Mouse (Mus musculus) brown adipose tissue, adult 24 weeks (tissue): ENCODE data around the gene Thrap3. TPM values are rescaled to one million over a fixed set of nuclear protein-coding genes. Genes with fewer than 3 reads are reported as not detected.

Experiments
- H3K27ac ChIP-seq: fragments of 200-500 bp; replicated peaks from 2 replicates; pipeline ENCODE4 v1.5.1; 2012; ENCODE audit warnings: low read depth, mild to moderate bottlenecking, low read length
- H3K4me1 ChIP-seq: fragments of 200-500 bp; 2 replicates; pipeline ENCODE4 v1.6.1; 2012; ENCODE audit warnings: low read length, mixed read lengths; ENCODE audit not compliant: control insufficient read depth, insufficient read depth, insufficient read length
- H3K4me3 ChIP-seq: fragments of 200-500 bp; 2 replicates; pipeline ENCODE4 v1.5.1; 2012; ENCODE audit warnings: low read depth, mild to moderate bottlenecking, low read length, moderate library complexity; ENCODE audit not compliant: insufficient read depth
- polyA plus RNA-seq: library from polyadenylated mRNA; stranded (reverse); fragments of >200 nt; gene quantifications from 2 replicates; pipeline ENCODE4 v1.2.4, GENCODE M21; 2012; ENCODE audit not compliant: missing spikeins, insufficient read depth, insufficient read length

Gene Thrap3
- polyA plus RNA-seq, 1 experiment: 120 TPM

- Histone ChIP-seq H3K27ac (no peak overlapping the region), H3K4me1 (peaks cover 3% of the 10 kb centered on the region; the same call in 1 of the 2 replicates), H3K4me3 (no peak overlapping the region)
These were observed 82.1 kb downstream of the Thrap3 start for GRCm38 (mm10) chr4:126120506-126120905.

GRCm38 (mm10) chr4:126120052-126120451, 82.5 kb downstream of the Thrap3 start:
- Histone ChIP-seq H3K4me3 (no peak overlapping the region), H3K4me1 (peaks cover 3% of the 10 kb centered on the region; the same call in 1 of the 2 replicates), H3K27ac (0 out of 2 replicates have a peak overlapping the region, but pooled peaks have one; percentile 34)

GRCm38 (mm10) chr4:126119051-126119450, 83.5 kb downstream of the Thrap3 start:
- H3K4me3 ChIP-seq: no peak overlapping the region
- H3K27ac ChIP-seq: no peak overlapping the region
- H3K4me1 ChIP-seq: peaks cover 3% of the 10 kb centered on the region; the same call in 1 of the 2 replicates

- Histone ChIP-seq H3K27ac (no peak overlapping the region), H3K4me3 (no peak overlapping the region), H3K4me1 (peaks cover 3% of the 10 kb centered on the region; the same call in 1 of the 2 replicates)
These were observed 83.9 kb downstream of the Thrap3 start for GRCm38 (mm10) chr4:126118651-126119050.

- Histone ChIP-seq H3K4me1 (peaks cover 4% of the 10 kb centered on the region), H3K4me3 (no peak overlapping the region), H3K27ac (no peak overlapping the region)
These were observed 85.4 kb downstream of the Thrap3 start for GRCm38 (mm10) chr4:126117116-126117515.

- Histone ChIP-seq H3K4me1 (peaks cover 8% of the 10 kb centered on the region), H3K4me3 (no peak overlapping the region), H3K27ac (no peak overlapping the region)
These were observed 86.6 kb downstream of the Thrap3 start for GRCm38 (mm10) chr4:126115871-126116521.

- Histone ChIP-seq H3K4me1 (peaks cover 11% of the 10 kb centered on the region), H3K4me3 (no peak overlapping the region), H3K27ac (no peak overlapping the region)
These were observed 87.1 kb downstream of the Thrap3 start for GRCm38 (mm10) chr4:126115411-126115810.

Other genes with a start within 250 kb of the Thrap3 start
- gene Csf3r, start 178.2 kb downstream of the Thrap3 start, polyA plus RNA-seq: 1.5 and 1.9 TPM in 2 replicates
- gene Mrps15, start 155.8 kb downstream of the Thrap3 start, polyA plus RNA-seq: 275 and 283 TPM in 2 replicates
- 16.3 and 26.3 TPM in 2 replicates for gene Oscp1, start 144.2 kb downstream of the Thrap3 start, polyA plus RNA-seq
- gene Lsm10, start 106.1 kb downstream of the Thrap3 start, polyA plus RNA-seq: 19.2 and 24.1 TPM in 2 replicates
- 53.8 and 65.5 TPM in 2 replicates for gene Stk40, start 98.8 kb downstream of the Thrap3 start, polyA plus RNA-seq
- 8.6 and 13.5 TPM in 2 replicates for gene Eva1b, start 55.0 kb downstream of the Thrap3 start, polyA plus RNA-seq
- 2.1 and 3.5 TPM in 2 replicates for gene Sh3d21, start 39.3 kb downstream of the Thrap3 start, polyA plus RNA-seq
- gene Map7d1, start 53.6 kb upstream of the Thrap3 start, polyA plus RNA-seq: 27.0 and 28.4 TPM in 2 replicates
- gene Trappc3, start 59.6 kb upstream of the Thrap3 start, polyA plus RNA-seq: 73.3 and 97.6 TPM in 2 replicates
- not detected in 2 replicates for gene Col8a2, start 84.0 kb upstream of the Thrap3 start, polyA plus RNA-seq
- 14.8 and 15.4 TPM in 2 replicates for gene Adprhl2, start 118.9 kb upstream of the Thrap3 start, polyA plus RNA-seq
- not detected in 2 replicates for gene Tekt2, start 122.9 kb upstream of the Thrap3 start, polyA plus RNA-seq
- gene Ago3, start 226.8 kb upstream of the Thrap3 start, polyA plus RNA-seq: 4.6 and 5.3 TPM in 2 replicates